Mouse (Mus musculus): ENCODE data around the gene Ebf1. TPM values are rescaled to one million over a fixed set of nuclear protein-coding genes. Genes with fewer than 3 reads are reported as not detected.

Ebf1 gene
- polyA plus RNA-seq, 1 experiment, result 2.7 TPM

GRCm38 (mm10) chr11:44665741-44666531 is 48.8 kb downstream of the Ebf1 start:
- Histone ChIP-seq H3K4me2 (ENCODE audit: low read depth) (peak overlapping the region; percentile 1), H3ac (ENCODE audit: control insufficient read depth, insufficient read length) (no peak overlapping the region), H3K79me2 (ENCODE audit: control insufficient read depth, insufficient read depth) (no peaks in the 10 kb centered on the region), H3K27me3 (ENCODE audit: control insufficient read depth, insufficient read depth, insufficient read length) (no peaks in the 10 kb centered on the region), H3K4me3 (no peak overlapping the region), H3K36me3 (ENCODE audit: control insufficient read depth, insufficient read depth) (no peaks in the 10 kb centered on the region)
- TF ChIP-seq SRF (IDR thresholded peaks at IDR 0.05; ENCODE audit: control insufficient read depth, insufficient read length, low read depth) (no peak), CEBPB (IDR thresholded peaks at IDR 0.05; ENCODE audit: insufficient read depth, poor library complexity, severe bottlenecking) (no peak), MYOD1 (IDR thresholded peaks at IDR 0.05; ENCODE audit: control insufficient read depth in 1 of 3, insufficient read length in 2 of 3, low read depth in 2 of 3) (no peak), MAX (IDR thresholded peaks at IDR 0.05; ENCODE audit: low read depth) (no peak), MYOG (IDR thresholded peaks at IDR 0.05; ENCODE audit: control insufficient read depth in 1 of 3, insufficient read depth in 1 of 3, insufficient read length in 2 of 3, low read depth in 2 of 3) (no peak), TCF12 (IDR thresholded peaks at IDR 0.05; ENCODE audit: insufficient read depth, poor library complexity, severe bottlenecking) (no peak), TCF3 (IDR thresholded peaks at IDR 0.05; ENCODE audit: insufficient read length, low read depth) (no peak), REST (IDR thresholded peaks at IDR 0.05; ENCODE audit: insufficient read depth, insufficient read length) (no peak), E2F4 (IDR thresholded peaks at IDR 0.05; ENCODE audit: insufficient read depth) (no peak), POLR2AphosphoS2 (IDR thresholded peaks at IDR 0.05; ENCODE audit: insufficient read length, low read depth) (no peak), POLR2A (IDR thresholded peaks at IDR 0.05; ENCODE audit: insufficient read length, low read depth) (no peak), USF1 (IDR thresholded peaks at IDR 0.05; ENCODE audit: low read depth) (no peak)

- Histone ChIP-seq H3K4me2 (ENCODE audit: low read depth) (no peak overlapping the region), H3K79me2 (ENCODE audit: control insufficient read depth, insufficient read depth) (no peaks in the 10 kb centered on the region), H3K27me3 (ENCODE audit: control insufficient read depth, insufficient read depth, insufficient read length) (no peaks in the 10 kb centered on the region), H3ac (ENCODE audit: control insufficient read depth, insufficient read length) (no peak overlapping the region), H3K4me3 (no peak overlapping the region), H3K36me3 (ENCODE audit: control insufficient read depth, insufficient read depth) (no peaks in the 10 kb centered on the region)
- no peak for TF ChIP-seq TCF12 (IDR thresholded peaks at IDR 0.05; ENCODE audit: insufficient read depth, poor library complexity, severe bottlenecking)
- no peak for TF ChIP-seq USF1 (IDR thresholded peaks at IDR 0.05; ENCODE audit: low read depth)
- TF ChIP-seq POLR2AphosphoS2 (IDR thresholded peaks at IDR 0.05; ENCODE audit: insufficient read length, low read depth), result no peak
- no peak for TF ChIP-seq REST (IDR thresholded peaks at IDR 0.05; ENCODE audit: insufficient read depth, insufficient read length)
- no peak for TF ChIP-seq MYOG (IDR thresholded peaks at IDR 0.05; ENCODE audit: control insufficient read depth in 1 of 3, insufficient read depth in 1 of 3, insufficient read length in 2 of 3, low read depth in 2 of 3)
- TF ChIP-seq E2F4 (IDR thresholded peaks at IDR 0.05; ENCODE audit: insufficient read depth), result no peak
- no peak for TF ChIP-seq MAX (IDR thresholded peaks at IDR 0.05; ENCODE audit: low read depth)
- TF ChIP-seq MYOD1 (IDR thresholded peaks at IDR 0.05; ENCODE audit: control insufficient read depth in 1 of 3, insufficient read length in 2 of 3, low read depth in 2 of 3), result no peak
- TF ChIP-seq CEBPB (IDR thresholded peaks at IDR 0.05; ENCODE audit: insufficient read depth, poor library complexity, severe bottlenecking), result no peak
- TF ChIP-seq SRF (IDR thresholded peaks at IDR 0.05; ENCODE audit: control insufficient read depth, insufficient read length, low read depth), result no peak
Measured at GRCm38 (mm10) chr11:44666741-44667140, 49.6 kb downstream of the Ebf1 start.

DNA sequence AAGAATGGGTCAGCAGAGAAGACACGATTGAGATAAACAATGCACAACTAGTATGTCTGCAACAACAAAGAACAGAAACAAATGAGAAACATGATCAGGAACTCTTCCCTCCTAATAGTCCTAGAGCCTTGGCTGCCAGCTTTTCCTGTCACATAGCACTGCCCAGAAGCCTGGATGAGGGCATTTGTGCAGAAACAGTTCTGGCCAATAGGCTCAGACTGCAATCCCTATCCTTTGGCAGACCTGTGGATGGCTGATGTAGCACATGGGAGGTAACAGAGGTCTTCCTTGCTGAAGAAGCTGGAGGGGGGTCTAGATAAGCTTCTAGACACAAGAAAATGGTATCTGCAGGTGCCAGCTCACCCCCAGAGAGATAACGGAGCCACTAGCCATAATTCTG is 64.2 kb downstream of the Ebf1 start:
- no peak overlapping the region for H3K4me2 ChIP-seq (ENCODE audit: low read depth)
- TF ChIP-seq CEBPB (IDR thresholded peaks at IDR 0.05; ENCODE audit: insufficient read depth, poor library complexity, severe bottlenecking), result no peak
- TF ChIP-seq USF1 (IDR thresholded peaks at IDR 0.05; ENCODE audit: low read depth), result no peak
- H3K27me3 ChIP-seq (ENCODE audit: control insufficient read depth, insufficient read depth, insufficient read length), result no peaks in the 10 kb centered on the region
- H3ac ChIP-seq (ENCODE audit: control insufficient read depth, insufficient read length), result no peak overlapping the region
- no peaks in the 10 kb centered on the region for H3K36me3 ChIP-seq (ENCODE audit: control insufficient read depth, insufficient read depth)
- H3K4me3 ChIP-seq, result no peak overlapping the region
- no peaks in the 10 kb centered on the region for H3K79me2 ChIP-seq (ENCODE audit: control insufficient read depth, insufficient read depth)

- Histone ChIP-seq H3ac (ENCODE audit: control insufficient read depth, insufficient read length) (no peak overlapping the region), H3K27me3 (ENCODE audit: control insufficient read depth, insufficient read depth, insufficient read length) (no peaks in the 10 kb centered on the region), H3K4me3 (no peak overlapping the region), H3K79me2 (ENCODE audit: control insufficient read depth, insufficient read depth) (no peaks in the 10 kb centered on the region), H3K4me2 (ENCODE audit: low read depth) (no peak overlapping the region), H3K36me3 (ENCODE audit: control insufficient read depth, insufficient read depth) (no peaks in the 10 kb centered on the region)
- TF ChIP-seq REST (IDR thresholded peaks at IDR 0.05; ENCODE audit: insufficient read depth, insufficient read length) (no peak), CEBPB (IDR thresholded peaks at IDR 0.05; ENCODE audit: insufficient read depth, poor library complexity, severe bottlenecking) (no peak), TCF12 (IDR thresholded peaks at IDR 0.05; ENCODE audit: insufficient read depth, poor library complexity, severe bottlenecking) (no peak), MAX (IDR thresholded peaks at IDR 0.05; ENCODE audit: low read depth) (no peak), MYOG (IDR thresholded peaks at IDR 0.05; ENCODE audit: control insufficient read depth in 1 of 3, insufficient read depth in 1 of 3, insufficient read length in 2 of 3, low read depth in 2 of 3) (no peak), E2F4 (IDR thresholded peaks at IDR 0.05; ENCODE audit: insufficient read depth) (no peak), SRF (IDR thresholded peaks at IDR 0.05; ENCODE audit: control insufficient read depth, insufficient read length, low read depth) (no peak), USF1 (IDR thresholded peaks at IDR 0.05; ENCODE audit: low read depth) (no peak), TCF3 (IDR thresholded peaks at IDR 0.05; ENCODE audit: insufficient read length, low read depth) (no peak), POLR2AphosphoS2 (IDR thresholded peaks at IDR 0.05; ENCODE audit: insufficient read length, low read depth) (no peak), POLR2A (IDR thresholded peaks at IDR 0.05; ENCODE audit: insufficient read length, low read depth) (no peak), MYOD1 (IDR thresholded peaks at IDR 0.05; ENCODE audit: control insufficient read depth in 1 of 3, insufficient read length in 2 of 3, low read depth in 2 of 3) (no peak)
Measured at GRCm38 (mm10) chr11:44681995-44682394, 64.9 kb downstream of the Ebf1 start.

Data from myocyte (in vitro differentiated cells).